Mouse (Mus musculus): ENCODE data around the gene Sema3f. TPM values are rescaled to one million over a fixed set of nuclear protein-coding genes. Genes with fewer than 3 reads are reported as not detected.

The Sema3f gene
- total RNA-seq, 2 experiments from 2014 or later, result 4.3 to 4.6 TPM

DNA sequence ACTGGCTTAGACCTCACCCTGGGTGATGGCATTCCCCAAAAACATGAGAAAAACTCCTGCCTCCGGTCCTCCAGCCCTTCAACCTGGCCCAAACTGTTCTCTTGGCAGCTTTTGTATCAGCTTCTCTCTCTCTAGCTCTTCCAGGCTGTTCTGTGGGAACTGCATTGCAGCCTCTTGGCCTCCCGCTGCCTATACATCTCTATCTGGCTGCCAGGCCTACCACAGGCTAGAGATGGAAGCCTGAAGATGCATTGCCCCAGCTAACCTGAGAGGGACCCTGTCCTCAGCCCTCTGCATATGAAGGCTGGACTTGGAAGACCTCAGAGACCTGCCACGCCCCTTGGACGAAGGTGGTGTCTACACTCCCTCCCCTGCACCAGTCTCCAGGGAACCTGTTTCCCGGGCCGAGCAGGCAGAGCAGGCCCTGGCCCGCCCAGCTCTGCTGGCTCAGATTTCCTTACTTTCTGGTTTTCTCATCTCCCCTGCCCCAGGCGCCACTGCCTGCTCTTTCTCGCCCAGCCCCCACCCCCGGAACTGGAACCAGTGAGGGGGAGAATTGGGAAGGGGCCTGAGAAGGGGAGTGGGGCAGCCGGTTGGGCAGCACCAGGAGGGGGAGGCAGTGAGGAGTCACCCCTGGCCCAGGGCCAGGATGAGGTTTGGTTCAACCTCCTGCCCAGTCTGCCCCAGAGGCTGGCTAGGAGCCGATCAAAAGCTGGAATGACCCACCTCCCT is 4.1 kb upstream of the Sema3f start:
- no peak for DNase-seq

DNA sequence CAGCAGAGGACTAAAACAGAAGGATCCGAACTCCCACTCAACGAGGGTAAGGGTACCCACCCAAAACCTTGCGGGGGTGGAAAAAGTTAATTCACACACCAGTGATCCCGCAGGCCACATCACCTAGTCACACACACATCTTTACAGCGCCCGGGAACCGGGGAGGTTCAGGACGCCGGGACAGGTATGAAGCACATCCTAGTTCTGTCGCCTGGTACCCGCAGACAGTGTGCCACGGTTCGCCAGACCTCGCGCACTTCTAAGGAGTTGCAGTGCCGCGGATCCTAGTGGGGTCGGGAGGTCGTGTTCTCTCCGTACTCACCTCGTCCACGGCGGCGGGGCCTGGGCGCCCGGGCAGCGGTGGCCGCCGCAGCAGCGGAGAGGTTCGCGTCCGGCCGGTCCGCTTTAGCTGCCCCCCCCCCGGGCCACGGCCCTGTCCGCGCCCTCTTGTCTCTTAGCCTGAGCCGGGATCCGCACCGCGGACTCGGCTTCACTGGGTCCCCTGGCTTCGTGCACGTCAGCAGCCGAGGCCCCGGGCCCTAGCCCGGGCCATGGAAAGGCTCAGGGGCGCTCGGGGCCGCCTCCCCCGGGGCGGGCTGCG is 1.1 kb downstream of the Sema3f start:
- no peak for DNase-seq

DNA sequence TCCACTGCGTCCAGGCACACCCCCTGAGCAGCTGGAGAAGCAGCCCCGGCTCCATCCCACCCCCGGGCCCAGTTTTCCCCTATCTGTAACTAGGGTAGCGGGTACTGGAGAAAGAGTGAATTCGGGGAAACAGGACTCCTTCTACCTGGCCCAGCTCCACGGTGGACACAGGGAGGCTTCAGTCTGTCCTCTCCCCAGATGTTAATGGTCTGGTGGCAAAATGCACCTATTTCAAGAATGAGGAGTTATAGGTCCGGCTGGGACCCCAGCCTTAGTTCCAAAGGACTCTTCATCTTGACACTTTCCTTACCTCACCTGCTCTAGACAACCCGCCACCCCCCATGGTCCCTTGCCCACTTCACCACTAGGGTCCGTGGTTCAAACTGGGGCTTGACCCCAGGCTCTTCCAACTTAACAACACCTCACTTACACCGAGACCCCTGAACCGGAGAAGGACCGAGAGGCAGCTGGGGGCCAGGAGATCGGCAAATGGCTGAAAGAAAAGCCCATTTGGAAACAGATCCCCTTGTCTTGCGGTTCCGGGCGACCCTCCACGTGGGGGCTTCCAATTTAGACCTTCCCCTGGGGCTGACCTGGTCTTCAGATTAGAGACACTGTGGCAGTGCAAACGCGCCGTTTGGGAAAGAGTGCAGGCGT is 1.7 kb downstream of the Sema3f start:
- no peak for DNase-seq

DNA sequence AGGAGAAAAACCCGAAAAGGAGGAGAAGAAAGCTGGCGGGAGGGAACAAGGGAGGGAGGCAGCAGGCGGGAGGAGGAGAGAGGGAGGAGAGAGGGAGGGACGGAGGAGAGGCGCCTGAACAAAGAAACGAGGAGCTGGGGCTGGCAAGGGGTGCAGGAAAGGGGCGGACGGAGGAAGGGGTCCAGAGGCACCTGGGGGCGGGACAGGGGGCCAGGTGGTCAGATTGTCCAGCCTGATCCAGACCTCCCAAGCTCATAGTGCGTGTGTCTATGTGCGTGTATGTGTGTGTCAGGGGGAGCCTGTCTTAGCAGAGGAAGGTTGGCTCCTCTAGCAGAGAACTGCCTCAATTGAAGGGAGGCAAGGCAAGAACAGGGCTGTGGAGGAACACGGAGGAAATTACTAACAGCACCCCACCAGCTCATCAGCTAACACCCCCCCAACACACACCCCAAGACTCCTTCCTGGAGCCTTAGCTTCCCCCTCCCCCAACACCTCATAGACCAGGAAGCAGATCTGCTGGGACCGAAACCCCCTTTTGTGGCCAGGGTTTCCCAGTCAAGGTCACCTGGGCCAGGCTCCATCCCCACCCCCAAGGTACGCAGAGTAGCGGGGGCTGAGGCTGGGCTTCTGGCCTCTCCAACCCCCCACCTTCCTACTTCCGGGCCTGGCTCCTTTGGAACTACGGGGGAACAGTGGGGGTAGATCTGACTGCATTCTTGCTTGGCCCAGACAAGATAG is 2.4 kb downstream of the Sema3f start:
- DNase-seq, result no peak

DNA sequence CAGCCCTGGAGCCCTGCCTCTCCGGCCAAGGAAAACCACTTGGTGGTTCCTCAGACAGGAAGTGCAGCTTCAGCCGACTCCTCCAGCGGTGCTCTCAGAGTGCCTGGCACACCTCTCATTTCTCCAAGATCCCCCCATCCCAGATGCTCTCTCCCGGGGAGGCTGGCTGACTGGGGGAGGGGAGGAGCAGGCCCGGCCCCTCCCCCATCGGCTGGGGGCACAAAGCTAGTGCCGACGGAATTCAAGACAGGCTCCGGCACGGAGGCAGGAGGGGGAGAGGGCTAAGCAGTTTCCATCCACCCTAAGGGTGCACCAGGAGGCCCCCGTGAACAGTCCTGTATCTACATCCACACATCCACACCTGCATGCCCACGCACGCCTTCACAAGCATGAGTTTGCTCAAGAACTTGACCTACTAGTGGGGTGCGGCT is 3.5 kb downstream of the Sema3f start:
- DNase-seq, result no peak

DNA sequence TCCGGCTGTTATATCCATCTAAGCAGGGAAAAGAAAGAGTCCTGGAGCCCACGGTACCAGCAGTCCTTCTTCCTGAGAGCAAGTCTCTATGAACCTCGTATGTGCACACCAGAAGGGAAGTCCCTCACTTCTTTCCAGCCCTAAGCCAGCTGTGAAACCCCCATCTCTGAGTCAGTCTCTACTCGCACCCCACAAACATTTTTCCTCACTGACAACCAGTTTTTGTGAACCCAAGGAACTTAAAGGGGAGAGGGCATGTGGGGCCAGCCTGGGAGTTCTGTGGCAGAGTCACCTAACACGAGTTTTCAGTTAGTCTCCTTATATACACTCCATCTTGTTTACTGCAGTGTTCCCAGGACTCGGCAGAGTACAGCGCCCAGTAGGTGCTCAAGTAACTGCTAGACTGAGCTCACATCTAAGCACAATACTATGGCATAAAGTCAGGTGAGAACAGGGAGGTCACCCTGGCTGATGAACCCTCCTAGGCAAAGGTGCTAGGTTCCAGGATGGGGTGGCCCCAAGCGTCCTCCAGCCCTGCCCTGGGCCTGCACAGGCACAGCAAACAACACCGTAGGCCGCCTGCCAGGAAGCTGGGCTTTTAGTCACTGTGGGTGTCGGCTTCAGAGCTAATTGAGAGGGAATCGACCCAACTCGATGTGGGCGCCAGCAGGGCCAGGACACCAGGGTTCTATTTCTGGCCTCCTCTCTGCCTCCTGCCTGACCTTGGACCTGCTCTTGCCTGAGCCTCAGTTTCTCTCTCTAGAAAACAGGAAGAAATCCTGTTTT is 6.7 kb downstream of the Sema3f start:
- DNase-seq, result peak in 1 of 2 experiments; percentile 47

DNA sequence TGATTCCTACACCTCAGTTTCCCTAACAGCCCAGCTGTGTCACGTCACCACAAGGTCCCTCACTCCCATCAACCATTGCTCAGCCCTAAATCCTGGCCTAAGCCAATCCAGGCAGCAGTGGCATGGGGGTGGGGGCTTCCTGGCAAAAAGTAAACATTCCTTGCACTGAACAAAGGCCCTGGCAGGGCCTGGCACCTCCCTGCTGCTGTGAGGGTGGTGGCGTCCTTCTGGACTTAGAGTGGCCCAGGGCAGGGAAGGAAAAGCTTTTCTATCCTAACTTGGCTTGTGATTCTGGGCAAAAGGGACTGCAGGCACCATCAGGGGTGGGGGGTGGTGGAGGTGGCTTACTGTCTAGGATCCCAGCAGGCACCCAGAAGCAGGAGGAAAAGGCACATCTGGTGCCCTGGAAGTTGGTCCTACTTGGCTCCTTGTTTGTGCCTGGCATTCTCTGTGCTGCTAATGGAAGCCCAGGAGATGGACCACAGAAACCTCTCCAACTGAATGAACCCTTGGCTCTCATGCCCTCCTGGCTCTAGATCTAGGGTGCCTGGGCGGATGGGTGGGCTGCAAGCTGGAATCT is 7.6 kb downstream of the Sema3f start:
- DNase-seq, result no peak

DNA sequence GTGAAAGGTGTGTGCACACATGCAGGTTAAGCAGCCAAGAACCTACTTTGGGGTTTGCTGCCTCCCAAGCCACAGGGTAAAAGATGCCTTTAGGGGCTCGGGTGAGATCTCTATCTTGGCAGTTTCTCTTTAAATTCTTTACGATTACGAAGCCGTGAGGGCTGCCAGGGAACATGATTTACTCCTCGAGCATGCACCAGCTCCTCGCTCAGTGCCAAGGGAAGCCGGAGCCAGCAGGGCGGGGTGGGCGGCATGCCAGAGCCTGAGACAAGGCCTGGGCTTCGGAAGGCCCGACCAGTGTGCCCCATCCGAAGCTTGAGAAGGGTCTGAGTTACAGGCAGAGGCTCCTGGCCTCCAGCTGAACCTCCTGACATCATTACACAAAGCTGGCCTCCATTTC is 8.7 kb downstream of the Sema3f start:
- DNase-seq, result peak; percentile 55 to 58

DNA sequence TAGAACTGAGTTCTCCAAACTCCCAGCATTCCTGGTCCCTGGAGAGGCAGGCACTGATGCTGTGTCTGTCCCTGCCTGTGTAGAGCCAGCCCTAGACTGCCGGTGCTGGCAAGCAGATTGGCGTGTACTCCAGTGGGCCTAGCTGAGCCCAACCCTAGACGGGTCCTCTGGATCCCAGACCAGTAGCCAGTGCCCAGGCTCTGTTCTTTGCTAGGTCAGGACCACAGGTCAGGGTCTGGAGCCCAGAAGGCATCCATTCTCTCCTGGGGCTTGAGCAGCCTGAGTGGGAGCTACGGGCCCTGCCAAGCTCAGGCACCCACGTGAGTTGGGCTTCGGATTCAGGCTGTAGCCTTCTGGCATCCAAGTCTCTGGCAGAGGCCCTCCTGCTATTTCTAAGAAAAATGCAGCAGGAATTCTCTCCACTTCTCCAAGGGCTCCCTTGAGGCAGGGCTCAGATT is 10.1 kb downstream of the Sema3f start:
- peak; percentile 53 to 72 for DNase-seq

DNA sequence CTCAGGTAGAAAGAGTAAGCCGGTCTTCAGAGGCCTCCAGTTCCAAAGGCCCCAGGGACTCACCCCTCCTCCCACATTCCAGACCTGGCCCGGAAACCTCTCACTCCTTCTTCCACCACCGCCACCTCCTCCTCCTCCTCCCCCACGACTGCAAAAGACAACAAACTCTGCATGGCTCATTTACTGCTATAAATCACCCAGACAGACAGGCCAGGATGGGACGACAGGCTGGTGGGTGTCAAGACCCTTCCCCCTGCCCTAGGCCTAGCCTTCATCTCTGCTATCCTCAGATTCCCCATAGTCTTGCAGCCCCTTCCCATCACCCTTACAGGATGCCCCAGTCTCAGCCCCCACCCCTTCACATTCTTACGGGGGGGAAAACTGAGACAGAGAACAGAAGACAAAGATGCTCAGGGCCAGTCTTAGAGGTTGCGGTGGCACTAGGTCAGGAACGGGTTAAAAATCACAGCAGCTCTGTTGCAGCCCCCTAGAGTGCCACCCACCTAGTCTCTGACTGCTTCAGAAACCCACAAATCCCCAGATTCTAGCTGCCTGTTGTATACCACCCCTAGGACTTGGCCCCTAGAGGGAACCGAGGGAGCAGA is 10.8 kb downstream of the Sema3f start:
- no peak for DNase-seq

DNA sequence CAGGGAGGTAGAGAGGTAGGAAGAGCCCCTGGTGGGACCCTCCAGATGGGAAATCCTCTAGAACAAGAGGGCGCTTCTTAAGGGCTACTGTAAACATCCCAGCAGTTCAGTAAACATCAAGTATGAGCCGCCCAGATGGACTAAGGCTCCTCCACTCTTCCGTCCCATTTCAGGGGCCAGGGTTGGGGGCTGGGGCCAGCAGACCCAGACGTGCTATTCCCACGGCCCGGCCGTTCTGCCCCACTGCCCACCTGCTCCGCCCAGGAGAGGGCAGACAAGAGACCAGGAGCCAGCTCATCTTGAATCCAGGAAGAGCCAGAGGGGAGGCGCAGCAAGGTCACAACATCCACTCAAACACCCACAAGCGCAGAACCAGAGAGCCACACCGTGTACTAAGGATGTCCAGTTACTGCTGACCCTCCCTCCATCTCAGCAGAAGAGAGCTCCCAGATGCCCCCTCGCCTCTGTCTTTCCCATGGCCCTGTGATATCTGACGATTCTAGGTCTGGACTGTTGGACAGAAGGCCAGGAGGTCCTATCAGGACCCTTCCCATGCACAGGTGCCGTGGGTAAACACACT is 11.6 kb downstream of the Sema3f start:
- no peak for DNase-seq

DNA sequence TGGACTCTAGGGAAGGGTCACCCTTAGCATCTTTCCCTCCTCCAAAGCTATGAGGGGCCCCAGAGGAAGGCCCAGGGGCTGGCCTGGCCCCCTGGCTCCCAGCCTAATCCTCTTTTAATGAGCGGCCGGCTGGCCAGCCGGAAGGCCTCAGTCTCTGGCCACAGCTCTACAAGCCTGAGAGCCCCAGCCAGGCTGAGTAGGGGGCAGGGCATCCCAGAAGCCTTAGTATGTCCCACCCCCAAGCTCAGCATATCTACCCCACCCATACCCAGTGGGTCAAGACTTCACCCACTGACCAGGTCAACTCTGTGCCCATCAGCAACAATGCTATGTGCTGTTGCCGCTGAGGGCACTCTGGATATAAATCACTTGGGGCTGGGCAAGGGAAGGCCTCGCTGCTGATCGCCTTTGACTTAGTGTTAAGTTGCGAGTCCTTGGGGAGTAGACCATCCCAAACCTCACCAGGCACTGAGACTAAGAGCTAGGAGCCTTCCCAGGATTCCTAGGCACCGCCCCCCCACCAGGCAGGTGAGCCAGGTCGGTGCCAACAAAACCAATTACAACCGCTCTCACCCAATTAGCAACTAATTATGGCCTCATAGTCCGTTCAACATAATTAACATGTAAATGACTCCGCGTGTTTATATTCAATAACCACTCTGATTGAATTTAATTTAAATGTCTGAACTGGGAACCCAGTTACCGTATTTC is 12.3 kb downstream of the Sema3f start:
- no peak for DNase-seq

DNA sequence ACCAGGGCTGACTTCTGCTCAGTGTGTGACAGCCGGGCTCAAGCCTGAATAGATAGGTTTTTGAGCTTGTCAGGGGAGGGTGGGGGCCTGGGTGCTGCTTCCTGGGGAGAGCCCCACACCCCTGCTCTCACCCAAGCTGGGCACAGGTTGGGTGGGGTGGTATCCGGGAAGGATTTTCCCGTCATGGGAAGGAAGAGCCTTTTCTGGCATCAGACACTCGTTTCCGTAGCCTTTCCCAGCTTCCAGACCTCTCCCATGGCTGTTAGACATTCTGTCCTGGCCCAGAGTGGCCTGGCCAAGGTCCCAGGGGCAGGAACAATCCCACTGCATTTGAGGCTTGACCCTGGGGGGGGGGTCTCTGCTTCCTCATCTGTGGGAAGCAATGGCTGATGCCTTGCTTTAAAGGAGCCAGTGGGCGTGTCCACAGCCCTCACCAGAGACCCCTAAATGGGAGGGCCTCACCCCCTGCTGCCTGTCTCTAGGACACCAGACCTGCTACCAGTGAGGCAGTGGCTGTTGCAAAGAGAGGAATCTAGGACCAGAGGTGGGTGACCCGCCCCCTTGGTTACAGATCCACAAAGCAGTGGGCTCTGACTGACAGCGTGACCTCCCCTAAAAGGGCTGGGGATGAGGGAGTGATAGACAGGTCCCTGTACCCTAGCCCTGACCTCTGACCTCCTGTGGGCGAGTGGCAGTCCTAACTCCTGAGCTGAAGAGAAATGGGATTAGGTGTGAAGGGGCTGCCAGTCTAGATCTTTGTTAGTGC is 13.2 kb downstream of the Sema3f start:
- DNase-seq, result no peak

DNA sequence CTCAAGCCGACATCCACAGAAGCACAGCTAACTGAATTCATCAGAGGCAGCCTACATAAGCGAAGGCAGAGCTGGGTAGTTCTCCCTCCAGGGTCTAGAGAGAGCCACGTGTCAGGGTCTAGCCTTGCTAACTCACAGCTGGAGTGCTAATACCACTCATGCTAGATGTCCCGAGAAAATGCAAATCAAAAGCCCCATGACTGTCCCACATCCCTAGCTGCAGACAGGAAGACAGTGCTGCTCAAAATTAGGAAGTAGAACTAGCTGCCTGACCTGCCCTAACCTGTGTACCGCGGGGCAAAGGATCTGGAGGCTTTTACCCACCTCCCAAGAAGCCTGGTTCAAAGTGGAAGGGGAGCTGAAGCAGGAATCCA is 14.2 kb downstream of the Sema3f start:
- no peak for DNase-seq

DNA sequence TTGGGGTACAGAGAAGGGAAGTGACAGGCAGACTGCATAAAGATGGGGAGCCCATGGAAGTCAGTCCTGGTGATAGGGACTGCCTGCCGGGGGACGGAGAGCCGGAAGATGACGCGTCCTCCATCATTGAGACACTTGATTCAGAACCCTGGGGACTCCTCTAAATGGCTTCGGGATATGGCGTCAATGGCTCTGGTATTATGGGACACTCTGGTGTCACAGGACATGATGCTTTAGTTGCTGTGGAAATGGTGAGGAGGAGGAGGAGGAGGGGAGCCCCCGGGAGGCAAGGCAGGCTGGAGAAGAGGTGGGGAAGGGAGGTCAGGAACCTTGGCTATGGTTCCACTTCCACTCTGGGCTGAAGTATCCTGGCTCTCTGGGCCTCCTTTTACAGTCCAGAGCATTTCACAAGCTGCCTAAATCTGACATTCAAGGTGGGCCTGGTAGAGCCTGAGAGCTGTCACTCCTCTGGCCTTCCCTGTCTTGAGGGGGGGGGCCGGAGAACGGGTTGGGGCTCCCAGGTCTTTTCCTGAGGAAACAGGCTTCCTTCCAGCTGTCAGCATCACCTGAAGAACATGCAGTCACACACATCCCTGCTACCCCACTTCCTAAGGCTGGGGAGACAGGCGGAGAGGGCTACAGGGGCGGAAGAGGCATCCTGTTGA is 14.7 kb downstream of the Sema3f start:
- DNase-seq, result no peak

DNA sequence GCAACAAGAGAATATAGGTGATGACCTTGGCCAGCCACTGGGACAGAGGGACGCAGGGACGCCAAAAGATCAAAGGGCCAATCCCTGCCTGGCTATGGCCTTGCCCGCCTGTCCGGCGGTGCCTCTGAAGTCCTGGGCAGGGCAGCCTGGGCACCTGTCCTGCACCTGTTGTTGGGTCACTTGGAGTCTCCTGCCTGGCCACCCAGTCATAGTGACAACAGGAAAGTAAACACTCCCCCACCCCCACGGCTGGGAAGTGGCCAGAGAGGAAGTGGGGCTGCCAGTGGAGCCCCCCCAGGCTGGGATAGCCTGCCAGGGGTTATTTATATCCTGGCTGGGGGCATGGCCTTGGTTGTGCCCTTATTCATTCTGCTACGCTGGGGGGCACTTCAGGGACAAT is 15.6 kb downstream of the Sema3f start:
- no peak for DNase-seq

DNA sequence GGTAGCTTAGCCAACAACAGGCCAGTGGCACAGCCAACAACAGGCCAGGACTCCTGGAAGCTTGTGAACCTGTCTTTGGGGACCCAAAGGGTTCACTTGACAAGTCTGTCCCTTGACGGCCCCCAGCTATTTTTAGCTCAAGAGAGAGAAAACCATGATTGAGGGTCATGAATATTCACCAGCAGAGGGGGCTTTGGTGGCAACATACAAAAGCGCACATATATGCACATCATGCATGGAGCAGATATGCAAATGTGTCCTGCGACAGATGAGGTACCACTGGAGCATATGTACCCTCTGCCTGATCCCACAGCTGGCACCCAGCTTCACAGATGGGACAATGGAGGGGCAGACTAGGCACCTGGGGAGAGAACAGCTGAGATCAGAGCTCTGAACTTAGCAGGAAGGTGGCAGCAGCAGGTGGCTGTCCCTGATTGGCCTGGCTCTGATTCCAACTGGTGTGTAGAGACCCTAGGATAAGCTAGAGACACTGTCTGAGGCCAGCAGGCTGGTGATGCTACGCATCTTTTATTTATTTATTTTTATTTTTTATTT is 16.8 kb downstream of the Sema3f start:
- DNase-seq, result no peak

DNA sequence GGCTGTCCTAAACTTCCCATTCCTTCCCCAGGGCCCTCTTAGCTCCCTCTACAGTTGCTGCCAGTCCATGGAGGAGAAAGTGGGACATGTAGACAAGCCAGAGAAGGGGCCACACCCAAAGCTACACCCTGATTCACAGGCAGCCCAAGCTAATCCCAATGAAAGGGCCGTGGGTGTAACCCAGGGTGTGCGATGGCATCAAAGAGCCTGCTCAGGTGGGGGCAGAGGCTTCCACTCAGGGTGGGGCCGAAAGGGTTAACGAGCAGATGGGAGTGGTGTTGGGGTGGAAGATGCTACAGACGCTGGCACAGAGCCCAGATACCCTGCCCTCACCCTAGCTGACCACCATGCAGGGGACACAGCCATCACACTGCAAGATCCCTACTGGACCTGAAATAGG is 17.5 kb downstream of the Sema3f start:
- DNase-seq, result no peak

DNA sequence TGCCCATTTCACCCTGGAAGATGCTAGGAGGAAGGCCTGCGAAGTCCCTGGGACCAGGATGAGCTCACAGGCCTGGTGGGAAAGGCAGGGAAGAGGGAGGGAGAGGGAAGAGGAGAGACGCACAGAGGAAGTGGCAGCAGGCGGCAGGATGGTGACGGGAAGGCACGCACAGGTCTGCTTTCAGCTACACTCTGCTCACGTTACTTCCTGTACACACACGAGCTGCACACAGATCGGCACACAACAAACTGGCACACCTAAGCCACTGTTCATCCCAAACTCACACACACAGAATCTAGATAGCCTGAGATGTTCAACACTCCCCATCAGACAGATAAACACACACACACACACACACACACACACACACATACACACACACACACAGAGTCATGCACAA is 19.9 kb downstream of the Sema3f start:
- DNase-seq, result no peak
